Mouse (Mus musculus) CD4-positive helper T cell, adult 2 months (primary cell): Measurements from ENCODE around the gene Hpse2.

Source experiments
- DNase-seq: peaks from one replicate; pipeline ENCODE4 v3.0.0-alpha.2; 2012; ENCODE audit warnings: low read depth, missing footprints, low spot score

Hpse2 gene

DNA sequence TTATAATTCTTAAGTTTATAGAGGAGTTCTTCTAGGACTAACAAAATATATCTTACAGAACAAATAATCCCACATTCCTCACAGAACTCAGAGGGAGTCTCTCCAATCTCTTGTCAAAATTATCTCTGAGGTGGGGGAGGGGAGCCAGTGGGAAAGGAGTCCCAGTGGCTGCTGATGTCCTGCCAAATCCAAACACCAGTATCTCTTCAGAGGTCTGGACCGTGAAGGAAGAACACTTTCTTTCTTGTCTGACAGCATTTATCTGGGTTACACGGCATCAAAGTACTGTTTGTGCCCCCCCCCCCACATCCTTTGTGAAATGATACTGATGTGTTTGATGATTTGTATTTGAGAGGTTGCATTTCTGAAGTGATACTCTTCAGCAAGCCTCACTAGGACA lies 213.3 kb downstream of the Hpse2 start:
- no peak for DNase-seq

DNA sequence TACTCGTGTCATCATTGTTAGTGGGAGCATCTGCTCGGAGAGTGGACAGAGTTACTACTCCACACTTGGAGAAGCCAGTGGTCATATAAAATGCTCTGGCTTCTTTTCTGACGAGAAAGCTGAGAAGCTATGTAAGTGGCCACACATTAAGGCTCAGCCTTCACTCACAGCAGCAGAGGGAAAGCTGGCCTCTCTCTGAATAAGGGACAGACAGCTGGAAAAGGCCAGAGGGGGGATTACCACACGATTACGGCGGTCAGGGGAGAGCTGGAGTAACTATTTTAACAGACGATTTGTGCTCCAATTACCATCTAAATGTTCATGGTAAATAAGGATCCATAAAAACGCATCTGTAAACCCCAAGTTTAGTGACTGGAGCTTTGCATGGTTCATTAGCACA lies 232.1 kb downstream of the Hpse2 start:
- DNase-seq = no peak

DNA sequence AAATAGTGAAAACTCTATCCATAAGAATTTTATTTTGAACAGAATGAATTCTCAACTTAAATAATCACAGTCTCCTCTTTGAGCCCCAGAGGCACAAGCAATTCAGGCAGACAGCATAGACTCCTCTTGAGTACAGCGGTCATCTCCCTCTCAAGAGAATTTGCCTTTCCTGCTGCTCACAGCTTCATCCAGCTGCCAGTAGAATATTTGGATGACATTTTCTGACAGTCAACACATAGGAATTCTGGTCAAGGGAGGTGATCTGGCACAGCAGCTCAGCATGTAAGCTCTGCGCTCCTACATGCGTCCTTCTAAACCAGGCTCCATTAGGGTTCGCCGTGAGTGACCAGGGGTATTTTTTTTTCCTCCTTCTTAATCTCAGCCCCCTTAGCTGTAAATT lies 232.6 kb downstream of the Hpse2 start:
- DNase-seq = no peak

DNA sequence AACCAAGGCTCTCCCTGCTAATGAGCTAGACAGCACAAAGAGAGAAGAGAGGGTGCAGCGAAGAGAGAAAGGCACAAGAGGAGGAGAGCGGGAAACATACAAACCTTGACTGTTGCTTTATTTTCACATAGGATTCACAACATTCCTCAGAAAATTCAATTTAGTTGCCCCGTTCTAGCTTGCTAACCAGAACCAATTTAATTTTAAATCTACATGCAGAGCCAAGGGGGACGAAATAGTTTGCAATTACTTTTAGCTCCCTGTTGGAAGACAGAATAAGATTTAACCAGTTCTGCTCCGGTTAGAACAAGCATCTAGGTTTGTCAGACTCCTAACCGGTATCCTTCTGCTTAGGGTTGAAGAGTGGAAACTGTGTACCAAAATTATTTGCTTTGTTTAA lies 240.3 kb downstream of the Hpse2 start:
- DNase-seq = no peak

DNA sequence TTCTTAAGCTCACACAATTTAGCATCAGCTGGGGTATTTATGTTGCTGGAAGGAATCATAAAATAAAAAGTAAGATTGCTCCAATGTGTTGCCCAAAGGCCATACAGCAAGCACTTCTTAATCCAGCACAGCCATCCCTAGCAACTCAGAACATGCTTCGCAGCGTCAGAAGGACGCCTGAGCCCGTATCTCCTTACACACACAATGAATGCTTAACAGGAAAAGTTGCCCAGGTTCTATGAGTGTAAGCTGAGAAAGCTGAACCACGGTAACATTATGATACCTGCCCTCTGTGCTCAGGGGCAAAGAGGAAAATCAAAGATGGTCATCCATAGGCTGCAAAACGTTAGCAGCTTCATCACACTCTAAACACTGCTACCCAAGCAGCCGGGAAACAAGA lies 241.3 kb downstream of the Hpse2 start:
- DNase-seq = no peak

DNA sequence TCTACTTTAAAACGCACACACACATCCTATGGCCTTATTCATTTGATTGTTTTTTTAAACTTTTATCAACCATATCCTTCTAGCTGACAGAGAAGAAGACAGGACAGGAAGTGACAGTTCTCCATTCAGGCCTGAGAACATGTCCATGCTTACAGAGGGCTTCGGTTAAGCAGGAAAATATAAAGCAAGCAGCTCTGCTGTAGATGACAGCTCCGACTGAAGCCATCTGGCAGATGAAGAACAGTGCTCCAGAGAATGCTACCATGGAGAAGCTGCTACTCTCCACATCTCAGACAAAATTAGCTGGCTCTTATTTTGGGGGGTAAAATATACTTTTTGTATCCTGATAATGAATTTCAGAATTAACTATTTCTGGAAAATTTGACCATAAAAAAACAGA lies 246.5 kb downstream of the Hpse2 start:
- DNase-seq = no peak

DNA sequence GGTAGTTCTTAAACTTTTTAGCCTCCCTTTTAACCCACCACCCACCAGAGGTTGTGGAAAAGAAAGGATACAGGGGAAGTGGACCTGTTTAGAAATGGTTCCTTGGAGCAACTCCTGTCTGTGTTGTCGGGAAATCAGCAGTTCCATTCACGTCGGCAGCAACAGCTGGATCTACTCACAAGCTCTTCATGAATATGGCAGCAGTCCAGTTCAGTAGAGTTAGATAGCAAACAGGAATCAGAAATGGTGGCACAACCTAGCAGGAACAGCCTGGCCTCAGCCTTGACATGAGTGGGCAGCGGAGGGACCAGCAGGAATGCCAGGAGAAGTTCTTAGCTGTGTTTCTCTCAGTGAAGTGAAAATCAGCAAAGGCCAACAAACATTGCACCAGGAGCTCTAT lies 278.4 kb downstream of the Hpse2 start:
- DNase-seq = no peak

DNA sequence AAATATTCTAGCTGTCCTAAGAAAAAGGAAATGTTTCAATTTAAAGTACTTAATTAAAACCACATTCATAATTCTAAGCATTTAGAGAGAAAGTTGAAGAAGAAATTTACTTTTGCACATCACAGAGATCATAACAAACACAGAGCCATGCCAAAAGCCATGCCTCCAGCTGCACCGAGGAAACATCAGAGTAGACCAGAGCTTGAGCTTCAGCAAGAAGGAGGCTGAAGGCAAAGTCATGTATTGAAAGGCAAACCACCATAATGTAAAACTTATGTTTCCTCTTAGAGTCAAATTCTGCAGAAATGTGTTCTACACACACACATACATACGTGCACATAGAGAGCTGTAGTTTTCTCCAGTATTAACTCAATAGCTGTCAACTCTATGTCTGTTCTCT lies 291.2 kb downstream of the Hpse2 start:
- no peak for DNase-seq

DNA sequence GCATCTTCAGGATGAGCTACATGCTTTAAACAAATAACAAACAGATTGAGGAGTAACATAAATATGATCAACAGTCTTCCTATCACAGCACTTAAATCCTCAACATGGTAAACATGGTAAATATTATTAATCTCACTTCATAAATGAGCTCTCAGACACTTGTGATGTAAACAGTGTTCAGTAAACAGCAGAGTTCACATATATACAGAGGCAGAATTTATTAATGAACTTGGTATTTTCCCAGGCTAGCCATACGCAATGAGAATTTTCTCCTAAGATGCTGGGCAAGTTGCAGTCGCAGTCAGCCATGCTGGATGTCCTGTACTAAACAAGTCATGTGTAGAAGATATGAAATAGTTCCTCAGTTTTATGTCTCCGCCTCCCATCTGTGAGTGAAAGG lies 300.9 kb downstream of the Hpse2 start:
- DNase-seq = no peak

DNA sequence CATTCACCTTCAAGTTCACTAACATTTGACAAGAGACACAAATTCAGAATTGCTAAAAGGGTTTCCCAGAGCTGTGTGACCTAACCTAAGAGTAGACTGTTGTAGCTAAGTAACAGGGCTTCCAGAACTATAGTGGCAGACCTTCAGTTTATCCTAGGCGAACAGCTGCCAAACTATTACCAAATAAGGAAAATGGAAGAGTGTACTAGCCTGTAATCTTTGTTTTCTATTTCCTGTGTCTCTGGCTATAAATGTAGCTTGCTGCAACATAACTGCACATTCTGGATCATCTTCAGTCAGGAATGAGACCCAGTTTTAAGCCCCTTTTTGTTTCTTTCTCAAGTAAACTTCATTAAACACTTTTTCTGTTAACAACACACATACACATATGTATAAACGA lies 324.0 kb downstream of the Hpse2 start:
- no peak for DNase-seq

DNA sequence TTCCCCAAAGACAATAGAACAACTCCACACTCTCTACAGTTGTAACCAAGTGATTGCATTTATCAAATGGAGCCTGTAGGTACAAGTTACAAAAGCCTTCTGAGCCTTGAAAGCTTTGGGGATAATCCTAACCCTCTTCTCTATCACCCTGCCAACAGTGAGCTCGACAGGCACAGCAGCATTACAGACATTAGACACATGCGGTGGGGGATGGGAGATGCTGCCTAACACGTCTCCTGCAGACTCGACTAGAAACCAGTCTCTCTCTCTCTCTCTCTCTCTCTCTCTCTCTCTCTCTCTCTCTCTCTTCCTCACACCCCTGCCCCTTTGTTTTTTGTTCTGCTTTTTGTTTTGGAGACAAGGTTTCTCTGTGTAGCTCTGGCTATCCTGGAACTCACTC lies 343.6 kb downstream of the Hpse2 start:
- no peak for DNase-seq

DNA sequence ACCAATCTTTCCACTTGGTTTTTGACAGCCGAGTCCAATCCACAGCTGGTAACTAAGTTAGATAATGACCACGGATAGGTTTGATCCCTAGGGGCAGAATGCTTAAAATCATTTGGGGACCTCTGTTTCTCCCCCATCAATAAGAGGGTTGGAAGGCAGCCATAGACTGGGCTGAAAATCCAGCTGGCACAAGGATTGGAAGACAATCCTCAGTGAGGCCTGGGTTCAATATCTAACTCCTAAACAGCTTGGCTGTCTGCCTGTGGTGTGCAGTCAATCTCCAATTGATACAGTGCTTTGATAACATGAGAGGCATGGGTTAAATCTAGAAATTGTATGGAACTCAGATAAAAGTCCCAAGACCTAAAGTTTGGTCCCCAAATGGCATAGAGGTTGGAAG lies 345.4 kb downstream of the Hpse2 start:
- no peak for DNase-seq

DNA sequence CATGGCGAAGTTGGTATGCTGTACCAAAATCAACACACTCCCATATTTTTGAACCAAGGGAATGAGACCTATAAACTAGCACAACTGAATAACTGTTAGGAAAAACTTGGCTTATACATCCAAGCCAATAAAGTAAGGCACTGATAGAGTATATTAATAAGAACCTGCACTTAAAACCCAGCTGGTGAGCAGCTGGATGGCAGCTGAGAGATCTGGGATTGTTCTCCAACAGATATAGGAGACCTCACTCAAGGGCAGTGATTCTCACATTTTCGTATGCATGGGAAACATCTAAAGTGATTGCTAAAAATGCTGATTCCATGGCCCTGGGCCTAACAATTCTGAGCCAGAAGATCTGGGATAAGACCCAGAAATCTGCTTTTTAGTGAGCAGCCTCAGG lies 345.9 kb downstream of the Hpse2 start:
- DNase-seq = no peak

DNA sequence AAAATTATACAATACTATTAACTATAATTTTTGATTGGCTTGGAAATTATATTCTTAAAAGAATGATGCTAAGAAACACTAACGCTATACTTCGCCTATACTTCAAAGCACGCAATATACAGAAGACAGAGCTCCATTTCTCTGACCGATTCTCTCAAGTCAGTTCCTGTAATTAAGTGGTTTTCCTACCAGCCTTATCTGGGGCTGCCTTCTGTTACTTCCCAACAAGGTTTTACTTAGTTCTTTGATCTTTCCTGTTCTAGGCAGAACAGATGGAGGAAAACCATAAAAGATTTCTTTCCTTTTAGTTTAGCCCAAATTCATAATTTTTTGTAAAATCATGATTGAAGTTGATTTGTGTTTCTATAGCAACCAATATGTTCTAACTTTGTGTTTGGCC lies 351.8 kb downstream of the Hpse2 start:
- DNase-seq = no peak

DNA sequence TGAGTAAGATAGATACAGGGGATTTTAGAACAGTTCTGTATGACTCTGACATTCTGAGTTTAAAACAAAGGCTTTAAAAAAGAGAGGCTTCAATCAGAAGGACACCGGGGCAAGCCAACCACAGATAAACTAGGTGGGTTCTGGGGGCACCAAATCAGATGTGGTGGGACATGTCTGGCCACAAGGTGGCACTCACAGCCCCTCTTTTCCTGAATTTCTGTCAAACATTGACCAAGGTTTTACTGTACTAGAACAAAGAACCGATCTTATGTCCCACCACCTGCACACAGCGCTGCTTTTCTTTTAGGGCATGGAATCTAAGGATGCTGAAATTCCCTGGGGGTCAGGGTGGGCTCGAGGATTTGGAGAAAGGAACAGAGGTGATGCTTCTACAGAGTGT lies 360.9 kb downstream of the Hpse2 start:
- no peak for DNase-seq

DNA sequence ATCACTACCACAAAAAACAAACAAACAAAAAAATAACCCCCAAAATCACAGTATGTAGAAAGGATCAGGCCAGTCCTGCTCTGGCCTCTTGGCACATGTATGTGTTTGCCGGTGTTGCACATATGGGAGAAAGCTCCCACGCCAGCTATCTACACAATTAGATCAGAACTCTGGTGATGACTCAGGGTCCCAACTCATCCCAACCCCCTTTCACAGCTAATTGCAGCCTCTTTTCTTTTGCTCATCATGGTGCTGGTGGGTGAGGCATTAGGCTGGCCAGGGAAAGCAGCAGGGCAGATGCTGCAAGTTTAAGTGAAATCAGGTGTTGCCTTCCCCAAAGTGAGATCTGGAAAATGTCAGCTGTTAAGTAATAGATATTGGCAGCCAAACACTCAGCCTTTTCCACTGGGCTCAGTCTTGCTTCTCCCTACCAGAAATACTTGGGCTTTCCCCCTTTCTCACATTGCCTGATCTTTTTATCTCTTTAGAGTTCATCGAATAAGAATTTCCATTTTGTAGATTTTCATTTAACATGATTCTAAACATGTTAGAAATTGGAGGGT lies 365.5 kb downstream of the Hpse2 start:
- no peak for DNase-seq

DNA sequence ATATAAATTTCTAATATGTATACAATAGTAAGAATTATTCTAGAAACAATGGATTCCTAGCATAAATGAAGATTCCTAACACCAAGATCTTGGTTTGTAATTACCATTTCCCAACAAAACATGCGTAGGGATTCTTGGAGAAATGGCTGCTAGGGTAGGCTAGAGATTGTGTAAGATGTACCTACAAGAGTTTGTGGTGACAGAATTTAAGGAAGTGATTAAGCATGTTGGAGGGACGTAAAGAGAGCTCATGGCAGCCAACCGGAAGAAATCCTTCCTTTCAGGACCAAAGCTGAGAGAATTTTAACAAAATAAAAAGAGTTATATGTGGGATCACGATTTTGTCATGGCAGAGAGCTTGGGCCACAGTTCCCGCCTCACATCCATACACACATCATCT lies 369.4 kb downstream of the Hpse2 start:
- no peak for DNase-seq

DNA sequence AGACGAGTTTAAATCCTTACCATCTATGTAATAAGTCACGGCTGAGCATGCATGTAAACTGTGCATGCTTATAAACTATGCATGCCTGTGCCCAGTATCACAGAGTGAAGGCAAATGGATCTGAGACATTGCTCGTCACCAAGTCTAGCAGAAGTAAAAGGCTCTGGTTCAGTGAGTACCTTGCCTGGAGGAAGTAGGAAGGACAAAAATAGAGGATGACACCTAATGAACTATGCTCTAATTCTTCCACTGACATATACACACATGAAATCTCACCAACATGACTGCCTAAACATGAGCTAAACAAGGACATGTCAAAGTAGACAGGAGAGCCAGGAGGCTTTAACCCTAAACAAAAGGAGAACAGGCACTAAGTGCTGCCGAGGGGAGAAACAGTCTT lies 391.7 kb downstream of the Hpse2 start:
- DNase-seq = no peak

DNA sequence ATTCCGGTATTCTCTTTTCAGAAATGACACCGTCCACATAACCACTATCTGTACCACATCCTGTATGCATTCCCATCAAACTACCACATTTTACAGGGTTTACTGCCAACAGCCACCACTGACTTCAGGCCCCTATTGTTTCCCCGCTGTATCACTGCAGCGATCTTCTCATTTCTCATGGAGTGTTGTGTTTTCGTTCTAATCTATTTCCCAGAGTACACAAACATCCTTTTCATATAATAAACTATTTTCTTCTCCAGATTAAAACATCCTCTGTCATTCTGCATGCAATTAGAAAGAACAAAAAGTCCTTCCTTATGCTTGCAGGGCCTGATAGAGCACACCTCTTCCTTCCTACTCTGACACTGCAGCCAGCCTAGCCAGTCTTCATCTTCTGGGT lies 399.3 kb downstream of the Hpse2 start:
- no peak for DNase-seq

DNA sequence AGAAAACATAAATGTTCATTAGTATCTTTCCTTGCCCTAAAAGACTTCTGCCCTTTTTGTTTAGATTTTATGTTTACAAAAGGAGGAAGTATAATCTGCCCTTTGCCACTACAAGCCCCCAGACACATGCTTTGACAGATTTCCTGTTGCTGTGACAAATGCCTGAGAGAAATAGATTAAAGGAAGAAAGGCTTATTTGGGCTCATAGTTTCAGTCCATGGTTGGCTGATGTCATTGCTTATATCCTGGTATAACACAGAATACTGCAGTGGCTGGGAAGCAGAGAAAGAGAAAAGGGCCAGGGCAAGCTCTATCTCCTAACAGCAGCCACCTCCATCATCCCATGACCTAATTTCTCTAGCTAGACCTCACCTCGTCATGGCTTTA lies 401.8 kb downstream of the Hpse2 start:
- no peak for DNase-seq

DNA sequence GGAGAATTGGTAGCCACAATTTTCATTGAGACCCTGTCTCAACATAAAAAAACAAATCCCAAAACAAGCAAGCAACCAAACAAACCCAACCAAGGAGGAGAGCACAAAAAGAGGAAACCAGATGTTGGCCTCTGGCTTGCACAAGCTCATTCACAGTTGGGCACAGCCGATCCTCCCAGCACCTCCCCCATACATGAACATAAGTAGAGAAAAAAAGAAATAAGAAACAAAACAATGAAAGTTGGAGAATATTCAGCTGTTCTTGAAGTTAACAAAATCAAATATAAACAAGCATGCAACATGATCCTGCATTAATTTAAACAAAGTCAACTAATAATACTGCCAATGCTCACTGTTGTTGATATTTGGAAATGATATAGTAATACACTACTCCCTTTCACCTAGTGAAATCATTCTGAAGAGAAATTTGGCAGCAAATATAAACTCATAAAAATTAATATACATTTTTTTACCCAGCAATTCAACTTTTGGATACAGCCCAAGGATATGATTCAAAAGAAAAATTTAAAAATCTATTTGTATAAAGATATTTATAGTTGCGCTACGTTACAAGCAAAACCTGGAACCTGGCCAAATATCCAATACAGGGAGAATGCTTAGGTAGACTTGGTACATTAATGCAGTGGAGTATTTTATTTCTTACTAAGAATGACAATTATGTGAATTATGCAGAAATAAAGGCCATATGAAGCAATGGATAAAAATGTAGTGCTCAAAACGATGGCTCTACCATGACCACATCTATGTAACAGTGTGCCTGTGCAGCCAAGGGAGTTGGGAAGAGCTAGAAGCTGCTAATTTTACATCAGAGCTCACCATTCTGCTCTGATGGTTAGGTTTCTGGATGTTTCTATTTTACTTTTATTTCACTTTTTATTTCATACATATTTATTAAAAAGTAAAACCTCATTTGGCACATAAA lies 402.5 kb downstream of the Hpse2 start:
- no peak for DNase-seq

DNA sequence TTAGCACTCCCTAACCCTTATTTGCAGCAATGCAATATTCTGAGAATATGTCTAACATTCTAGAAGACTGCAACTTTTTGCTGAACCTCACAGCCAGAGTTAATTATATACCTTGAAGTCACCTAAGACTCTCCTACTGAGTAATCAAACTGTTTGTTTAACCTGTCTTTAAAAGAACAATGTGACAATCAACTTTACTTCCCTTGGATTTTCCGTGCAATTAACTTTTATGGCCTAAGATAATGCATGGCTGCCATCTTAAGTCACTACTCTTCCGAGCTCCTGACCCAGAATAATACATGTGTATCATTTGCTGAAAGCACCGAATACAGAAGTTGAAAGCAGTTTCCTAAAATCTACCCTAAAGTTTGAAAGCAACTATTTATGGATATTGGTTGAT lies 407.6 kb downstream of the Hpse2 start:
- DNase-seq = no peak

DNA sequence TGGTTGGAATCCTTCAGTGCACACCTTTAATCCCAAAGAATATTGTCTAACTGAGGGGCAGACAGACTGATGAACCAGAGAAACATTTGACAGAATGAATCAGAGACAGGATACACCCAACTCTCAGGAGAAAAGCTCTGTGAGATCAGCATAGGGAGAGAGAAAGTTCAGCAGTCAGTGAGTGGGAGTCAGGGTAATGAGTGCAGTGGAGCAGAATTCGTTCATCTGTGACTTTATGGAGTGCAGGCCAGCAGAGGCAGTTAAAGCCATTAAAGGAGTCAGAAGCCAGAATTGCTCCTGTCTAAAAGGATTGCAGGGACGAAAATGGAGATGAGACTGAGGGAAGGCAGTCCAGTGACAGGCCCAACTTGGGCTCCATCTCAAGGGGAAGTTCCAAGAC lies 410.2 kb downstream of the Hpse2 start:
- no peak for DNase-seq

DNA sequence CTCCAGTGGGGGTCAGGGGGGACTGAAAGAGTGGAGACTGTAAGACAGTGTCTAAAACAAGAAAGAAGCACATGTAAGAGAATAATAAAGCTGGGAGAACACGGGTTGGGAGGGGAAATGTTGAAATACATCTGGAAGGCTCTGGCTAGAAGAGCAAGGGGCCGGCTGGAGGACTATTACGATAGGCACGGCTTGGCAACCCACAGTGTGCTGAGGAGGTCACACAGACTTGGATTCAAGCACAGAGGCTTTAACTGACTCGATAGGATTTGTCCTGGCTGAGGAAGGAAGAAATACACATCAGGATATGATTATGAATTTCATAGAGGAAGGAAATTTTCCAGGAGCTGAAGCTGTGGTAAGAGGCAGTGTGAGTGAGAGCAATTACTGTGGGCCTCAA lies 414.4 kb downstream of the Hpse2 start:
- no peak for DNase-seq
